Mouse (Mus musculus) left cerebral cortex, adult 2 months (tissue): Measurements from ENCODE around the gene Cyth2. TPM values are rescaled to one million over a fixed set of nuclear protein-coding genes. Genes with fewer than 3 reads are reported as not detected.

Source experiments
- DNase-seq, 2 experiments: peaks; one replicate each; pipeline ENCODE4 v3.0.0; 2021 to 2022; ENCODE audit warnings: low spot score in 2 of 2, mixed read lengths in 1 of 2; ENCODE audit errors: extremely low spot score in 1 of 2
- H3K27ac ChIP-seq: fragments of 200-600 bp; 2 replicates; pipeline ENCODE4 v1.8.1; 2022
- H3K4me3 ChIP-seq: fragments of 200-600 bp; 2 replicates; pipeline ENCODE4 v1.8.1; 2022
- CTCF ChIP-seq: fragments of 200-600 bp; IDR thresholded peaks from 2 replicates; pipeline ENCODE4 v1.8.1; 2022; ENCODE audit warnings: antibody characterized with exemption, mild to moderate bottlenecking, moderate library complexity
- intact Hi-C: fragments of 180-260 bp; cut with DNase I; formaldehyde crosslinking; loops from one replicate; pipeline ENCODE4 v1.15.1; 2025
- total RNA-seq, 2 experiments: library from RNA; stranded (reverse); gene quantifications; 2 replicates each; pipeline ENCODE4 v1.2.3; 2021

The Cyth2 gene
- total RNA-seq, 2 experiments from 2014 or later: 172 to 185 TPM

- H3K27ac ChIP-seq: no peak overlapping the region; the same call in 1 of the 2 replicates
- peak overlapping the region; percentile 35 for H3K4me3 ChIP-seq
- DNase-seq: peak in 1 of 2 experiments; percentile 52
- intact Hi-C loops: no loop called here
- TF ChIP-seq CTCF: no peak
Measured at GRCm38 (mm10) chr7:45833148-45833790, 18.9 kb upstream of the Cyth2 start.

- Histone ChIP-seq H3K4me3 (peak overlapping the region; percentile 35), H3K27ac (peak overlapping the region; percentile 28; the same call in 1 of the 2 replicates)
- no peak for DNase-seq
- no peak for TF ChIP-seq CTCF
- intact Hi-C loops: no loop called here
Measured at GRCm38 (mm10) chr7:45832428-45832827, 18.0 kb upstream of the Cyth2 start.

GRCm38 (mm10) chr7:45831128-45831525 is 16.7 kb upstream of the Cyth2 start:
- intact Hi-C loops: no loop called here
- Histone ChIP-seq H3K27ac (peak overlapping the region; percentile 97), H3K4me3 (peak overlapping the region; percentile 78)
- no peak for DNase-seq
- TF ChIP-seq CTCF: no peak

GRCm38 (mm10) chr7:45830427-45831127 is 16.2 kb upstream of the Cyth2 start, which contains the start of gene Grwd1:
Gene Grwd1 (minus strand): TSS chr7:45830944.
- intact Hi-C loops: no loop called here
- peak within 1 kb of the TSS; percentile 78 for H3K4me3 ChIP-seq
- TF ChIP-seq CTCF: no peak
- H3K27ac ChIP-seq: peak within 1 kb of the TSS; percentile 97
- DNase-seq: peak; percentile 83 to 84

- intact Hi-C loops: no loop called here
- Histone ChIP-seq H3K4me3 (no peak overlapping the region), H3K27ac (no peak overlapping the region)
- DNase-seq: no peak
- TF ChIP-seq CTCF: no peak
Measured at GRCm38 (mm10) chr7:45826631-45827030, 12.2 kb upstream of the Cyth2 start.

- no peak for DNase-seq
- H3K27ac ChIP-seq: no peak within 1 kb of the TSS
- H3K4me3 ChIP-seq: no peak within 1 kb of the TSS
- intact Hi-C loops: no loop called here
- no peak for TF ChIP-seq CTCF
Measured at GRCm38 (mm10) chr7:45824598-45824997, 10.2 kb upstream of the Cyth2 start, which contains the start of gene Kcnj14. Gene Kcnj14 (minus strand): TSS chr7:45824782.

- intact Hi-C loops: no loop called here
- Histone ChIP-seq H3K4me3 (no peak overlapping the region), H3K27ac (no peak overlapping the region)
- TF ChIP-seq CTCF: no peak
- no peak for DNase-seq
Measured at GRCm38 (mm10) chr7:45820913-45821312, 6.5 kb upstream of the Cyth2 start.

GRCm38 (mm10) chr7:45819843-45820242 is 5.5 kb upstream of the Cyth2 start:
- no peak overlapping the region for H3K4me3 ChIP-seq
- no peak overlapping the region for H3K27ac ChIP-seq
- no peak for TF ChIP-seq CTCF
- intact Hi-C loops: no loop called here
- DNase-seq: no peak

- DNase-seq: no peak
- Histone ChIP-seq H3K27ac (no peak overlapping the region), H3K4me3 (no peak overlapping the region)
- no peak for TF ChIP-seq CTCF
- intact Hi-C loops: no loop called here
Measured at GRCm38 (mm10) chr7:45815984-45816351, 1.6 kb upstream of the Cyth2 start.

GRCm38 (mm10) chr7:45815323-45815983 is 1.1 kb upstream of the Cyth2 start:
- intact Hi-C loops: no loop called here
- DNase-seq: no peak
- no peak overlapping the region for H3K4me3 ChIP-seq
- H3K27ac ChIP-seq: no peak overlapping the region
- TF ChIP-seq CTCF: no peak

GRCm38 (mm10) chr7:45814841-45815240 is 460 bp upstream of the Cyth2 start:
- no peak for DNase-seq
- peak overlapping the region; percentile 39 for H3K4me3 ChIP-seq
- no peak for TF ChIP-seq CTCF
- H3K27ac ChIP-seq: peak overlapping the region; percentile 53; the same call in 1 of the 2 replicates
- intact Hi-C loops: no loop called here

GRCm38 (mm10) chr7:45812921-45813320 is 1.5 kb downstream of the Cyth2 start:
- DNase-seq: no peak
- no peak for TF ChIP-seq CTCF
- no peak overlapping the region for H3K27ac ChIP-seq
- intact Hi-C loops: no loop called here
- peak overlapping the region; percentile 91 for H3K4me3 ChIP-seq
